Mouse (Mus musculus) adipocyte (in vitro differentiated cells): ENCODE measurements around the gene P2ry10.
"Not testable (repeated sequence)": the region's sequence is repeated elsewhere in the genome, so short reads cannot be mapped to it uniquely, and the experiment has no call there.

Source experiments
- DNase-seq: peaks from one replicate; pipeline ENCODE4 v3.0.0-alpha.2; 2016; ENCODE audit warnings: low spot score

Gene P2ry10

DNA sequence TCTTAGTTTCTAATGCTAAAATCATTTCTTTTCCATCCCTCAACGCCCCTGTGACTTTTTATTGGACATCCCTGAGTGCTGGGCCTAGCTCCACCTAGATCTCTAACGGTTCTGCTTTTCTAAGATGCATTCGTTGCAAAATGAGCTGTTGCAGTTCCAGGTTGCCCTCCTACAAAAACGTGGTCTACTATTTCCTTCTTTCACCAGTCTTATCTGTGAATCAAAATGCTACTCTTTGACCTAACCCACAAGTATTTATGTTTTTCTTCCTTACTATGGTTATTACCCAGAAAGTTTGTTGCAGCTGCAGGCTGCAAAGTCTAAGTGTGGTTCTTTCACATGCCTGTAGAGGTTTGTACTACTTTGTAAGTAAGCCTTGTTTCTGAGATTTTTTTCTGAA, at the start of gene P2ry10:
TSS of gene P2ry10 (plus strand) at position 316 of the 400 bp plus-strand sequence.
- no peak for DNase-seq

DNA sequence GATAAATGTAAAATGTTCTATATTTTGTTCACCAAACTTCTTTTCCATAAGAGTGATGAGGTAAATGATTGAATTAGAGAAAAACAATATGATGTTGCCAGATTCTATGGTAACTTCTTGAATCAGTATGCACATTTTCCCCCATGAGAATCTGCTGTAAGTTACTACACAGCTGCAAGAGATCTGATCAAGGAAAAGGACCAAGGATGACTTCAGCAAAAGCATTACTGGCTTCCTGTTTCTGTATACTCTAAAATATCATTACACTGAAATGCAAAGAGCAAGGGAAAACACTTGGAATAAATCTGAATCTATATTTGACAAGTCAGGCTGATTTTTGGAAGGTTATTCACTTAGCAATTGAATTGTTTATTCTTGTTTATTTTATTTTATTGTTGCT, 49.1 kb upstream of the P2ry10 start:
- DNase-seq = no peak

DNA sequence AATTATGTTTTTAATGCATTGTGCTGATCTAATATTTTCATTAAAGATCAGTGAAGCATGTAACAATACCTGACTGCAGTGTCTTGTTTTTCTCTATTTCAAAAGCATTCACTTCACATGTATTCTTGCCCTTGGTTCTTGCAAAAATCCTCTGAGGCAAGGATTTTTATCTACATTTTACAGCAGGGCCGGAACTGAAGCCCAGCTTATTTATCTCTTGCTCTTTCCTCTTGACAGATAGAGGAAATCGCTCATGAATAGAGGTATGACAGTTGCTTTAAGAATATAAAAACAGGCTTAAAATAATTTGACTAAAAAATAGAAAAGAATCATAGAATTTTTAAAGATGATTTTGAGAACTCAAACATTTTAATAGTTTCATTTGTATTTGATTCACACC, 48.7 kb upstream of the P2ry10 start:
- no peak for DNase-seq

DNA sequence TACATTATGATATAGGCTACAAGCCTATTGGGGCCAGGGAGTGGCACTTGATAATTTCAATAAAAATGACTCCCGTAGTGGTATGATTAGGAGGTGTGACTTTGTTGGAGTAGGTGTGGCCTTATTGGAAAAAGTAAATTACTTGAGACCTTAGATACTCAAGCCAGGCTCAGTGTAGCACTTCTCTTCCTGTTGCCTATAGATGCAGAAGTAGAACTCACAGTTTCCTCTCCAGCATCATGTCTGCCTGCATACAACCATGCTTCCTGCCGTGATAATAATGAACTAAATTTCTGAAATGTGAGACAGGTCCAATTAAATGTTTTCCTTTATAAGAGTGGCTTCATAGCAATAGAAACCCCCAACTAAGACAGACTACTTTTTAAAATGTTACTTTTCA, 45.9 kb upstream of the P2ry10 start:
- DNase-seq = no peak

DNA sequence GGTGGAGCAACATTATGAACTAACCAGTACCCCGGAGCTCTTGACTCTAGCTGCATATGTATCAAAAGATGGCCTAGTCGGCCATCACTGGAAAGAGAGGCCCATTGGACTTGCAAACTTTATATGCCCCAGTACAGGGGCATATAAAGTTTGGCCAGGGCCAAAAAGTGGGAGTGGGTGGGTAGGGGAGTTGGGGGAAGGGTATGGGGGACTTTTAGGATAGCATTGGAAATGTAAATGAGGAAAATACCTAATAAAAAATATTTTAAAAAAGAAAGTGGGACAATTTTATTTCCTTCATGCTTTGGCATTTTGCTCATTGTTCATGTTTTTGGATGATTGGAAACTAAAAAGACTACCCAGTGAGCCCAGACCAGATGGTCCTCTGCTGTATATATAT, 4.9 kb upstream of the P2ry10 start:
- DNase-seq = not testable (repeated sequence)

DNA sequence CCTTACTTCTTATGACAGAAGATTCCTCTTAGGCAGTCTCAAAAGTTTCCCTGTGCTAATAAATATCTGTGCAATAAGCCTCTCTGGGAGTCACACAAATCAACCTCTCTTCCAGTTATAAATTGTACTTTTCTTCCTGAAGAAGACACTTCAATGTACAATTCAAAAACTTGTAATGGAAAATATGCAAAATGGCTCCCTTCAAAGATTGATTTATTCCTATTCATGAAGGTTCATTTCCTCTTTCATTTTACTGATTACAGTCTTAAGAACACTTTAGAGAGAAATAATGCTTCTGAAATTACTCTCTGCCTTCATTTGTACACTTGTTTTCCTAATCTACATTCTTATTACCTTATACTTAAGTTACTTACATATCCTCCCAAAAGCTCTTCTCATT, 4.0 kb upstream of the P2ry10 start:
- no peak for DNase-seq

DNA sequence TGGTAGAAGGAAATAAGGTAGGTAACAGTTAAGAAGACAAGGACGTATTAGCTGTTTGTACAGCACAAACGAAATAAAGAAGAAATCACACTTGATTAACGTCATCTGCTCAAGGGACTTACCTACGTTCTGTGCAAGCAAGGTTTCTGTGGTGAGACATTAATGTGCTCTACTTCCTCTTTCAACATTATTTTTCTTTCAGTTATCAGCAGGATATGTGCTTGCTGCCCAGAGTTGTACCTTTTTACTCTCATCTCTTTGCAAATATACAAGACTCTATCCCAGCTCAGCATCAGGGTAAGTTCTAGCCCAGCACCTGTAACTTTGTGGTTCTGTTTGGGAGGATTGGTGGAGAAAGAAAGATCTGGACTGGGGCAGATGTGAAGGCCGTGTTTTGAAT, 839 bp downstream of the P2ry10 start:
- DNase-seq = no peak

DNA sequence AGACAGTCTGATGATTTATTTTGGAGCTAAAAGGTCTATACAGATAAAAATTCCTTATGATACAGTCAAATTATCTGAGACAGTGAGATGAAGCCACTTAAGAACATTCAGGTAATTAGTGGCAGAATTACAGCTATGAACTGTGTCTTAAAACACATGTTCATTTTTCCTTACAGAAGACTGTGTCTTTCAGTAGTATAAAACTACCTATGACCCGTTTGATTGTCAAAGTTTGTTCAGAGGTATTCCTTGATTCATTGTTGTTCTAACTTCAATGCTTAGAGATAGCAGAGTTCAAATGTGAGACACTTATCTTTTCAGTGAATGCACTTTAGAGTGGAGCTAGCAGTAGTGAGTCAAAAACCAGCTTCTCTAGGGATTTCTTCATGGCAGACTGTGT, 1.6 kb downstream of the P2ry10 start:
- no peak for DNase-seq

DNA sequence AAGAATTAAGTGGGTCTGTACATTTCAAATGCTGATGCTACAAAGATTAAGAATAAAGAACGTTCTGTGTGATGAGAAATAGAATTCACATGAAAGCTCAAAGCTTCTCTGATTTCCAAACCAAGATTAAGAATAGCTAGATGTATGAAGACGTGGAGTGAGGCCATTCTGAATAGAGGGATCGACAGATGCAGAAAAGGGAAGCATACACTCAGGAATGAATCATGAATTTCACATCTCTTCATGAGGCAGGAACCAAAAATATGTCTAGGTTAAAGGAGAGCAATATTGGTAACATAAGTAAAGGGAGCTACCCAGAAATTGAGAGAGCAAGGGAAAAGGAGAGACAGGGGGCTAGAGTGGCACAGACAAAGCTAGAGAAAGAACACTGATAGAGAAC, 7.3 kb downstream of the P2ry10 start:
- no peak for DNase-seq

DNA sequence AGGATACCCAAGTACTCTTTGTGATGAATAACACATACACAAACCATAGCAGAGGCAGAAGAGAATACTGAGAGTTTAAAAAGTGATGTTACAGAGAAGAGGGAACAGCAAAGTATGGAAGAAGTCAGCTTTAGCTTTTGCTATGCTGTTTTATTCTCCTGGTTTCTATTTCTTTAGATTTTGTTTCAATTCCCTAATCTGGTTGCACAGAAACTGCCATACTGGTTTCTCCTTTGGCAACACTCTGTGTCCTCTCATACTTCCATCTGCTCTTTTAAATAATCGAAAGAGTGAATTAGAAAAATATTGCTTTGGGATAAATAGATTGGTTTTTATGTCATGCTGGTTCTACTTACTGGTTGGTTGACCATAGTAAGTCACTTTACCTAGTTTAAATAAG, 28.0 kb downstream of the P2ry10 start:
- DNase-seq = no peak

DNA sequence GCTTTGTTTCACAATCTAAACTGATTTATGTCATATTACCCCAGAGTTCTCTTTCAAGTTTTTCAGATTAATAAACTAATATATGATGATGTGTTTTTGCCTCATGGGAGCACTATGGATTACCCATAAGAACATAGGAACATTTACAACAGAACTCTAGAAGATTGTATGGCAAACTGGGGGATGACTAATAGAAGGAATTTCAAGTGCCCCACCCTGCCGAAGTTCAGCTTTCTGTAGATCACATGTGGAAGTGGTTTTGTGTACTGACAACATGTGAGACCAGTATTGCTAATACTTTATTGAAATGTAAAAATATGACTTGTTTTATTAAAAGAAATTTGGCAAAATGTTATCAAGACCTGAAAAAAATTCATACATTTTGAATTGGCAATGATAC, 28.7 kb downstream of the P2ry10 start:
- no peak for DNase-seq

DNA sequence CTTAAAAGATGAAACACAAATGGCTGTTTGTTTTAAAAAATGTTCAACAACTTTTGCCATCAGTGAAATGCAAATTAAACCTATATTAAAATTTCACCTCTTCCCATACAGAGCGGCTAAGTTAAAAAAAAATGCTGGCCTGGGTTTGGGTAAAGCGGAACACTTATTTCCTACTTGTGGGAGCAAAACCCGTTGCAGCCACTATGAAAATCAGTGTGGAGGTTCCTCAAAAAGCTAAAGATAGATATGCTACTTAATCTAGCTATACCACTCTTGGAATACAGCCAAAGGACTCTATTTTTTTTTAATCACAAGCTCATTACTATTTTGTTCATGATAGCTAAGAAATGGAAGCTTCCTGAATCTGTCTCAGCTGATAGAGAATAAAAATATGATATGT, 54.9 kb downstream of the P2ry10 start:
- no peak for DNase-seq

DNA sequence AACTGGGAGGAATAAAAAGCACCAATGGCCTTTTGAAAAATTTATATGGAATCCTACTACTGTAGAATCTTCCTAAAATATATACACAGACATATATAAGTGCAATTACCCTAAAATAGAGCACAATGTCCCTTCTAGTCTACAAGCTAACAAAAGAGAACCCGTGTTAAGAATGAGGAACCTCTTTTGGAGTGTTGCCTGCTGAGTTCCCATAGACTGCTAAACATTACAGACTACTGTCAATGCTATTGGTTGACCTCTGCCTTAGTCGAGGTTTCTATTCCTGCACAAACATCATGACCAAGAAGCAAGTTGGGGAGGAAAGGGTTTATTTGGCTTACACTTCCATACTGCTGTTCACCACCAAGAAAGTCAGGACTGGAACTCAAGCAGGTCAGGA, 55.6 kb downstream of the P2ry10 start:
- DNase-seq = no peak

DNA sequence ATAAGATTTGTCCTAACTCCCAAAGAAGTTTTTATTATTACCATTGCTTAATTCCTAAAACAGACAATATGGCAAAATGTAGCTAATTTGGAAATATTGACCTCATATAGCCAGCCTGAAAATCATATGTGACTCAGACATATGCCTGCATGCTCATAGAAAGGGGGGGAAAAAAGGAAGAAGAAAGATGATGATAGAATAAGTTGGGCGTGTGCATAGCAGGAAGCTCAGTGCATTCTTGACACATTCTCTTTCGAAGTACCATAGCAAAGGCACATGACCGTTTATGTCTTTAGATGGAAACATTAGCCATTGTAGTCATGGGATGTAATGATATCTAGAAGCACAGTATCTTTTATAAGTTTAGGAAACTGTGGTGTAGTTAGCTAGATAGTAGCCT, 60.4 kb downstream of the P2ry10 start, which contains the start of gene P2ry10b:
TSS of gene P2ry10b (plus strand) at position 247 of the 400 bp plus-strand sequence.
- no peak for DNase-seq

DNA sequence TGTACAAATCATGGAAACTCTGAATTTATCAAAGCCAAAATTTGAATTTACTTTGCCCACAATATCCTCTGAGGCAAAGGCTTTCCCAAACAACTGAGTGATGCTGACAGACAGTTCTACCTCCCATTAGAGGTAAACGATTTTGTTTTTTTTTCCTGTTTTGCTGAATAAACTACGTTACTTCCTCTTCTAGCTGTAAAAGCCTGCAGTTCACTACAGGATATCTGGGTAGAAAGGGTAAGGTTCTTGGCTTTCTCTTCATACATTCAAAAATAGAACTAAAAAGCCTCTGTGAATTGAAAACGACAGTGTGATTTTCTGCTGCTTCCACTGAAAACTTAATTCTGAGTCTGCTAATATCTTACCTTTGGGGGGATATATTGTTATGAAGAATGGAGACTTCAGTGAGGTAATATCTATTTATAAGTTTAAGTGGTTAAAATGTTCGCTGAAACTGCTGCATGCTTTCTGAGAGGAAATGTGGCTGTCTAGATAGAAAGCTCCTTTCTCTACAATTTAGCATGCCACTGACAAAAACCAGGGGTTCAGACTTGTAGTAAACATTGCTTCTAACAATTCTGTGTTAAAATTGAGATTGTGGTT, 61.2 kb downstream of the P2ry10 start:
- DNase-seq = peak; percentile 14

DNA sequence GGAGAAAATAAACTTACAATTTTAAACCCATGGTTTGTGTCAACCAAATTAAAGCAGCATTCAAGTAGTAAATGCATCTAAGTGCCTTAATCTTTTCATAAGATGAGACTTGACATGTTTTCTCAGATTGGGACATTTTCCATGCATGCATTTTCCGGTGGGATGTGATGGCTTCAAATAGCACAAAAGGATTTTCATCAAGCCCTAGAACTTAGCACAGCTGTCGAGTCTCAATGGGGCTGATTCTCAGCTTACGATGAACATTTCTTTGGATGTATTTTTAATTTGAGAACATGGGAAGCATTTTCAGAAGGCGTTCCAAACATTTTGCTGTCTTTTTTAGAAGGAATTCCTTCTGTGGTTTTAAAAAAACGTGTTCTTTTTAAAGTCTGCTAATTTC, 61.7 kb downstream of the P2ry10 start:
- no peak for DNase-seq

DNA sequence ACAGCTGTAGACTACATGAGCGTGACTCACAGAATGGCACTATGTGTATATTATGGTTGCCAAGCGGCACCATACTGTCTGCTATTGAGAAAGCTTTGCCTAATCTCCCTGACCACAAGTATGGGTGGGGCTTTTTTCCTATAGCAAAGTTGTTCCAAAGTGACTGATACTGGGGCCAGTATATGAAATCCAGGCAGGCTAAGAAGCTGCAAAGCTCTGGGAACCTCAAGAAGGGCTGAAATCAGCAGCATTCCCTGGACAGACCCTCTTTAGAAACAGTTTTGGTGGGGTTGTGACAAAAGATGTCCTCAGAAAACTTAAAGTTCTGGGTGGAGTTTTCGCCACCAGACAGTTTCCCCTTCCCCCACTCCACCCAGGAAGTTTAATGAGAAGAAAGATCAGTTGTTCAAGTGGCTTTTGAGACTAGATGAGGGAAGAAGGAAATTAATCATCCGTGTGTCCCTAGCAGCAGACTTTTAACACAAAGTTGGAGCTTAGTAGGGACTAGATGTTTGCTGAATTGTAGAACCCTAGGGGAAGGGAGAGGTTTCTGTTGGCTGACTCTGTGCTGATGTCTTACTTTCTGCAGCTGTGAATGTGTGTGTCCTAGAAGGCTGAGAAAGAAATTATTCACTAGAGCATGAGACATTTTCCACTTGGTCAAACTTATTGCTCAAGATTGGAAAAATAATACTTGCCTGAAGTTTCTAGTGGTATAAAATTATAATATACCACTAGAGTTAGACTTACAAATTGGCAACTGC, 62.6 kb downstream of the P2ry10 start:
- DNase-seq = peak; percentile 53
